ENCODE assay signal across 32 mouse cellular contexts in genomic region chr9:17745684-17746083, GRCm38 (mm10).
DNase-seq lines count a peak whose midpoint lies in the region; ATAC-seq and TF ChIP-seq lines count a peak whose summit lies in the region.
"Had no signal": no experiment of that assay in that cellular context is flagged by ENCODE, and none has a peak within 500 bp of the region (broad histone marks: within the 10 kb centered on the region; RNA-seq: fewer than 3 reads in every experiment).

No protein-coding gene starts in this region.

- H3K27me3 ChIP-seq in embryonic facial prominence, embryonic 11.5 days (ENCODE audit: control insufficient read depth, insufficient read depth, low read length) = no peaks in the 10 kb centered on the region
- no peaks in the 10 kb centered on the region for H3K27me3 ChIP-seq in embryonic facial prominence, embryonic 10.5 days (replicated peaks; ENCODE audit: low read depth, poor library complexity, severe bottlenecking)
- no peaks in the 10 kb centered on the region for H3K27me3 ChIP-seq in midbrain, postnatal 0 days (ENCODE audit: insufficient read depth, low read length)
- H3K27me3 ChIP-seq in midbrain, embryonic 10.5 days (ENCODE audit: low read depth, poor library complexity, severe bottlenecking) = no peaks in the 10 kb centered on the region
- H3K27me3 ChIP-seq in neural tube, embryonic 15.5 days (replicated peaks) = no peaks in the 10 kb centered on the region
- H3K27me3 ChIP-seq: embryonic facial prominence, embryonic 13.5 days; intestine, embryonic 15.5 days; limb, embryonic 15.5 days; midbrain, embryonic 15.5 days; Patski had no signal

- no peak overlapping the region for H3K27ac ChIP-seq in embryonic facial prominence, embryonic 11.5 days (replicated peaks; ENCODE audit: low read depth, low read length)
- H3K27ac ChIP-seq in embryonic facial prominence, embryonic 10.5 days (replicated peaks) = no peak overlapping the region
- H3K27ac ChIP-seq in midbrain, postnatal 0 days (ENCODE audit: low read depth, low read length) = no peak overlapping the region
- no peak overlapping the region for H3K27ac ChIP-seq in midbrain, embryonic 10.5 days (replicated peaks)
- H3K27ac ChIP-seq in neural tube, embryonic 15.5 days (replicated peaks) = no peak overlapping the region
- H3K27ac ChIP-seq: embryonic facial prominence, embryonic 13.5 days; forebrain, embryonic 10.5 days; heart, adult 2 months; hindbrain, embryonic 10.5 days; intestine, embryonic 15.5 days; limb, embryonic 10.5 days; limb, embryonic 15.5 days; liver, embryonic 14.5 days; macrophage; midbrain, embryonic 15.5 days had no signal

- no peak overlapping the region for H3K4me3 ChIP-seq in embryonic facial prominence, embryonic 11.5 days (ENCODE audit: low read depth, low read length)
- H3K4me3 ChIP-seq in embryonic facial prominence, embryonic 10.5 days = no peak overlapping the region
- no peak overlapping the region for H3K4me3 ChIP-seq in midbrain, postnatal 0 days (ENCODE audit: low read depth, low read length)
- H3K4me3 ChIP-seq in midbrain, embryonic 10.5 days = no peak overlapping the region
- H3K4me3 ChIP-seq in neural tube, embryonic 15.5 days (replicated peaks) = no peak overlapping the region
- H3K4me3 ChIP-seq: embryonic facial prominence, embryonic 13.5 days; forebrain, embryonic 10.5 days; heart, adult 2 months; hindbrain, embryonic 10.5 days; intestine, embryonic 15.5 days; limb, embryonic 10.5 days; limb, embryonic 15.5 days; midbrain, embryonic 15.5 days had no signal

- H3K4me1 ChIP-seq in embryonic facial prominence, embryonic 11.5 days (ENCODE audit: control insufficient read depth, insufficient read depth, low read length) = no peaks in the 10 kb centered on the region
- H3K4me1 ChIP-seq in embryonic facial prominence, embryonic 10.5 days = no peaks in the 10 kb centered on the region
- H3K4me1 ChIP-seq in midbrain, postnatal 0 days (ENCODE audit: insufficient read depth, low read length) = no peaks in the 10 kb centered on the region
- H3K4me1 ChIP-seq in midbrain, embryonic 10.5 days = no peaks in the 10 kb centered on the region
- no peaks in the 10 kb centered on the region for H3K4me1 ChIP-seq in neural tube, embryonic 15.5 days
- H3K4me1 ChIP-seq: forebrain, embryonic 10.5 days; hindbrain, embryonic 10.5 days; intestine, embryonic 15.5 days; limb, embryonic 10.5 days; limb, embryonic 15.5 days; midbrain, embryonic 15.5 days had no signal

- no peak overlapping the region for H3K4me2 ChIP-seq in embryonic facial prominence, embryonic 11.5 days (ENCODE audit: low read depth, low read length)
- H3K4me2 ChIP-seq in midbrain, postnatal 0 days (ENCODE audit: low read depth, low read length, poor library complexity, severe bottlenecking) = no peak overlapping the region
- no peak overlapping the region for H3K4me2 ChIP-seq in neural tube, embryonic 15.5 days
- H3K4me2 ChIP-seq: embryonic facial prominence, embryonic 13.5 days; intestine, embryonic 15.5 days; limb, embryonic 15.5 days; midbrain, embryonic 15.5 days had no signal

- TF ChIP-seq CTCF in midbrain, postnatal 0 days (IDR thresholded peaks at IDR 0.05) = no peak

- H3K9me3 ChIP-seq in embryonic facial prominence, embryonic 11.5 days (replicated peaks; ENCODE audit: control insufficient read depth, low read length) = no peaks in the 10 kb centered on the region
- no peaks in the 10 kb centered on the region for H3K9me3 ChIP-seq in embryonic facial prominence, embryonic 10.5 days
- H3K9me3 ChIP-seq in midbrain, postnatal 0 days (ENCODE audit: low read length) = no peaks in the 10 kb centered on the region
- no peaks in the 10 kb centered on the region for H3K9me3 ChIP-seq in midbrain, embryonic 10.5 days (replicated peaks)
- no peaks in the 10 kb centered on the region for H3K9me3 ChIP-seq in neural tube, embryonic 15.5 days (replicated peaks)
- H3K9me3 ChIP-seq: embryonic facial prominence, embryonic 13.5 days; forebrain, embryonic 10.5 days; hindbrain, embryonic 10.5 days; intestine, embryonic 15.5 days; limb, embryonic 10.5 days; limb, embryonic 15.5 days; midbrain, embryonic 15.5 days had no signal

- peak; percentile 5 for DNase-seq in embryonic facial prominence, embryonic 11.5 days (ENCODE audit: low spot score)
- DNase-seq in embryonic facial prominence, embryonic 10.5 days (ENCODE audit: low spot score) = no peak
- peak; percentile 6 for DNase-seq in midbrain, postnatal 0 days (ENCODE audit: low spot score)
- no peak for DNase-seq in midbrain, embryonic 10.5 days (ENCODE audit: low spot score)
- DNase-seq in hindlimb bud, embryonic 11.5 days (ENCODE audit: extremely low spot score, low read depth, low spot score) = peak; percentile 20
- DNase-seq in thymus, postnatal 0 days (ENCODE audit: low spot score) = no peak
- no peak for DNase-seq in cerebellum, adult 9-10 months
- DNase-seq: adrenal gland, postnatal 14 days; cerebellum, adult 18-20 months; cerebellum, postnatal 36 days; heart, adult 2 months; heart, postnatal 14 days; kidney, adult 8-10 months; layer of hippocampus, adult 9-11 months; lung, adult 2 months; lung, postnatal 10 days; right cerebral cortex, adult 18-20 months; spleen, adult 18-20 months; thymus, postnatal 25 days had no signal

- no peak for ATAC-seq in embryonic facial prominence, embryonic 11.5 days (replicated peaks; ENCODE audit: insufficient number of reproducible peaks, low FRiP score, low TSS enrichment, low read depth)
- no peak for ATAC-seq in midbrain, postnatal 0 days (ENCODE audit: low FRiP score)
- ATAC-seq in neural tube, embryonic 15.5 days (ENCODE audit: low FRiP score) = peak; percentile 78; the same call in 1 of the 2 replicates
- ATAC-seq: forebrain, embryonic 16.5 days; hindbrain, embryonic 16.5 days; intestine, embryonic 15.5 days; midbrain, embryonic 15.5 days; Patski had no signal

- H3K9ac ChIP-seq in embryonic facial prominence, embryonic 11.5 days (replicated peaks; ENCODE audit: low read length) = no peak overlapping the region
- H3K9ac ChIP-seq in midbrain, postnatal 0 days (replicated peaks; ENCODE audit: low read length, poor library complexity, severe bottlenecking) = no peak overlapping the region
- H3K9ac ChIP-seq in neural tube, embryonic 15.5 days (replicated peaks) = no peak overlapping the region
- H3K9ac ChIP-seq: embryonic facial prominence, embryonic 13.5 days; intestine, embryonic 15.5 days; limb, embryonic 15.5 days; liver, embryonic 14.5 days; midbrain, embryonic 15.5 days had no signal

- H3K36me3 ChIP-seq in embryonic facial prominence, embryonic 11.5 days (replicated peaks; ENCODE audit: control insufficient read depth, insufficient read depth, low read depth, low read length) = no peaks in the 10 kb centered on the region
- no peaks in the 10 kb centered on the region for H3K36me3 ChIP-seq in embryonic facial prominence, embryonic 10.5 days (replicated peaks)
- no peaks in the 10 kb centered on the region for H3K36me3 ChIP-seq in midbrain, postnatal 0 days (ENCODE audit: insufficient read depth, low read length)
- no peaks in the 10 kb centered on the region for H3K36me3 ChIP-seq in midbrain, embryonic 10.5 days
- H3K36me3 ChIP-seq in neural tube, embryonic 15.5 days = no peaks in the 10 kb centered on the region
- H3K36me3 ChIP-seq: embryonic facial prominence, embryonic 13.5 days; forebrain, embryonic 10.5 days; hindbrain, embryonic 10.5 days; intestine, embryonic 15.5 days; limb, embryonic 10.5 days; limb, embryonic 15.5 days; midbrain, embryonic 15.5 days had no signal

Comparison
In these comparisons a context has a peak if more than half of its experiments do, and no peak if none do; other contexts are left out.
1. DNase-seq: peak in embryonic facial prominence, embryonic 11.5 days (single experiment), midbrain, postnatal 0 days (single experiment) and hindlimb bud, embryonic 11.5 days (single experiment); none in embryonic facial prominence, embryonic 10.5 days (single experiment), midbrain, embryonic 10.5 days (single experiment), thymus, postnatal 0 days (single experiment) and cerebellum, adult 9-10 months (single experiment).